ENCODE assay signal across 17 mouse cellular contexts in the genomic region with DNA sequence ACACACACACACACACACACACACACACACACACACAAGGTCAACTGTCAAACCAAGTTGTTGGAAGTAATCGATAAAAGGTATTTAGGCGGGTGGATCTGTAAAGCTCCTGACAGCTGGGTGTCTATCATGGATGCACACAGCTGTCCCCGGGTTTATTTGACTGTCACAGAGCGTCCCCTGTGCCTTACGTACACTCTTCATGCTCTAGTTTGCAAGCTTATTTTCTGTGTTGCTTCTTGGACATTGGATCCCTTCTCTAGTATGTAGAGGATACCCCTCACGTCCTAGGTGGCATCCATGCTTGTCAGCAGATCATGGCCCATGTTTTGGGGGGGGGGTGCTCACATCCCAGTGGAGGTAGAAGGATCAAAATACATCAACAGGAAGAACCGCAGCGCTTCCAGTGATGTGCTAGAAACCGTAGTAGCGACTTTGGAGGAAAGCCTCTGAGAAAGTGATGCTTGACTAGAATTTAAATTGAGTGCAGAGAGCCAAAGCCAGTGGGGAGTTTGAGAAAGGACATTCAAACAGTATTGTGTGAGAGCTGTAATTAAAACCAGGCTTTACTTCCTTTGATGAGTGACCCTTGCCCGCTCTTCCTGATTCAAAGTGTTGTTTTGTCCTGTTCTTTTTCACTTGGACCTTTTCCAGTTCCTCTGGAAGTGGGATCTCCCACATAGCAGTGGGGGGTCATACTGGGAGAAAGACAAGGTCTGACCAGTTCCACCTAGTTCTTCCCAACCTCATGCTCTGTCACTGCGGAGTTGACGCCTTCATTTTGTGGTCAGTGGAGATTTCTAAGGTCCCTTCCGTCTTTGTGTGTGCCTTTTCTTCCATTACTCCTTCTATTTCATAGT. TPM values are rescaled to one million over a fixed set of nuclear protein-coding genes. Genes with fewer than 3 reads are reported as not detected.
A peak's percentile ranks its signal among the peaks of the same experiment; 100 is the strongest.
DNase-seq lines count a peak whose midpoint lies in the region; ATAC-seq lines count a peak whose summit lies in the region.
"Had no signal": no experiment of that assay in that cellular context is flagged by ENCODE, and none has a peak within 500 bp of the region (broad histone marks: within the 10 kb centered on the region; RNA-seq: fewer than 3 reads in every experiment).

No protein-coding gene starts in this region.

- H3K27ac ChIP-seq in forebrain, embryonic 15.5 days (replicated peaks), result 0 out of 2 replicates have a peak overlapping the region, but pooled peaks have one; percentile 8
- H3K27ac ChIP-seq in forebrain, embryonic 11.5 days (ENCODE audit: low read depth, low read length), result no peak overlapping the region
- H3K27ac ChIP-seq in midbrain, embryonic 14.5 days (replicated peaks; ENCODE audit: low read depth, low read length), result peak overlapping the region; percentile 45; the same call in 1 of the 2 replicates
- H3K27ac ChIP-seq: liver, embryonic 15.5 days; macrophage had no signal

- 58% methylated on average over 14 of the region's 14 CpGs for WGBS in forebrain, embryonic 15.5 days
- 73% methylated on average over 14 of the region's 14 CpGs for whole genome bisulfite sequencing in forebrain, embryonic 11.5 days
- 49% methylated on average over 14 of the region's 14 CpGs for WGBS in midbrain, embryonic 14.5 days

- peaks cover 9% of the 10 kb centered on the region; the same call in 1 of the 2 replicates for H3K4me1 ChIP-seq in forebrain, embryonic 15.5 days
- H3K4me1 ChIP-seq in forebrain, embryonic 11.5 days (replicated peaks; ENCODE audit: control insufficient read depth, insufficient read depth, low read length), result peaks cover 3% of the 10 kb centered on the region; the same call in 1 of the 2 replicates
- 0 out of 2 replicates have a peak, but pooled peaks cover 8% of the 10 kb centered on the region for H3K4me1 ChIP-seq in midbrain, embryonic 14.5 days (ENCODE audit: control insufficient read depth, insufficient read depth, low read length)

- H3K4me2 ChIP-seq in forebrain, embryonic 15.5 days (replicated peaks), result no peak overlapping the region
- H3K4me2 ChIP-seq in forebrain, embryonic 11.5 days (ENCODE audit: low read depth, low read length, severe bottlenecking), result no peak overlapping the region
- H3K4me2 ChIP-seq in midbrain, embryonic 14.5 days (ENCODE audit: low read length), result no peak overlapping the region
- H3K4me2 ChIP-seq: liver, embryonic 15.5 days had no signal

- H3K9ac ChIP-seq in forebrain, embryonic 15.5 days (replicated peaks), result no peak overlapping the region
- no peak overlapping the region for H3K9ac ChIP-seq in forebrain, embryonic 11.5 days (ENCODE audit: low read length)
- H3K9ac ChIP-seq in midbrain, embryonic 14.5 days (replicated peaks; ENCODE audit: low read length), result no peak overlapping the region
- H3K9ac ChIP-seq: liver, embryonic 15.5 days had no signal

- H3K27me3 ChIP-seq in forebrain, embryonic 15.5 days, result no peaks in the 10 kb centered on the region
- H3K27me3 ChIP-seq in forebrain, embryonic 11.5 days (ENCODE audit: control insufficient read depth, insufficient read depth, low read length), result no peaks in the 10 kb centered on the region
- no peaks in the 10 kb centered on the region for H3K27me3 ChIP-seq in midbrain, embryonic 14.5 days (ENCODE audit: control insufficient read depth, insufficient read depth, low read length)
- H3K27me3 ChIP-seq: liver, embryonic 15.5 days had no signal

- DNase-seq in forebrain, embryonic 11.5 days (ENCODE audit: low spot score), result no peak
- DNase-seq in layer of hippocampus, adult 11-12 months (ENCODE audit: low spot score), result peak; percentile 12
- DNase-seq in layer of hippocampus, adult 8-10 months (ENCODE audit: low spot score in 2 of 2), result no peak
- DNase-seq in ZHBTc4 (ENCODE audit: low read depth, low spot score), result peak; percentile 60
- DNase-seq in midbrain, embryonic 14.5 days, result peak; percentile 40
- DNase-seq in cerebellum, postnatal 14 days, result no peak
- DNase-seq in cerebellum, postnatal 36 days, result no peak
- DNase-seq: adrenal gland, postnatal 14 days; cerebellum, postnatal 25 days; heart, postnatal 36 days; kidney, adult 8-10 months; layer of hippocampus, adult 9-11 months; thymus, adult 18-20 months had no signal

- no peak overlapping the region for H3K4me3 ChIP-seq in forebrain, embryonic 15.5 days
- no peak overlapping the region for H3K4me3 ChIP-seq in forebrain, embryonic 11.5 days (ENCODE audit: low read depth, low read length)
- H3K4me3 ChIP-seq in midbrain, embryonic 14.5 days (replicated peaks; ENCODE audit: low read depth, low read length), result no peak overlapping the region
- H3K4me3 ChIP-seq: liver, embryonic 15.5 days had no signal

- no peaks in the 10 kb centered on the region for H3K9me3 ChIP-seq in forebrain, embryonic 15.5 days
- H3K9me3 ChIP-seq in forebrain, embryonic 11.5 days (ENCODE audit: control insufficient read depth, low read length), result no peaks in the 10 kb centered on the region
- no peaks in the 10 kb centered on the region for H3K9me3 ChIP-seq in midbrain, embryonic 14.5 days (ENCODE audit: control insufficient read depth, low read length)
- H3K9me3 ChIP-seq: G1E; liver, embryonic 15.5 days had no signal

- ATAC-seq in forebrain, embryonic 15.5 days (replicated peaks), result no peak
- ATAC-seq in forebrain, embryonic 11.5 days (replicated peaks; ENCODE audit: low FRiP score), result no peak
- no peak for ATAC-seq in midbrain, embryonic 14.5 days (ENCODE audit: low FRiP score, low TSS enrichment)

- H3K36me3 ChIP-seq in forebrain, embryonic 15.5 days, result no peaks in the 10 kb centered on the region
- no peaks in the 10 kb centered on the region for H3K36me3 ChIP-seq in forebrain, embryonic 11.5 days (ENCODE audit: control insufficient read depth, insufficient read depth, low read length)
- no peaks in the 10 kb centered on the region for H3K36me3 ChIP-seq in midbrain, embryonic 14.5 days (ENCODE audit: control insufficient read depth, insufficient read depth, low read length)

RNA-seq across cellular contexts. Expression of gene Fgd6, which starts 41.4 kb away (rescaled TPM):
- polyA plus RNA-seq in forebrain, embryonic 15.5 days (2015; fragmentation: Nextera tagmentation; extraction: Ambion mirVana), result 1.5 and 1.7 TPM in 2 replicates
- polyA plus RNA-seq in forebrain, embryonic 11.5 days (2014; fragmentation: Nextera tagmentation; extraction: Ambion mirVana), result 4.3 and 4.4 TPM in 2 replicates
- total RNA-seq in layer of hippocampus, adult 8-10 months (2022), result 10 to 100 TPM in 2 of 4 experiments, 1 to 10 TPM in 2; 7.7 to 12.2 (median 10.2) TPM
- 1.6 and 3.1 TPM in 2 replicates for polyA plus RNA-seq in midbrain, embryonic 14.5 days (2014; fragmentation: Nextera tagmentation; extraction: Ambion mirVana)

RNA-seq across cellular contexts. Expression of gene Vezt, which starts 41.6 kb away (rescaled TPM):
- polyA plus RNA-seq in forebrain, embryonic 15.5 days (2015; fragmentation: Nextera tagmentation; extraction: Ambion mirVana), result 68.6 and 71.8 TPM in 2 replicates
- polyA plus RNA-seq in forebrain, embryonic 11.5 days (2014; fragmentation: Nextera tagmentation; extraction: Ambion mirVana), result 39.6 and 46.6 TPM in 2 replicates
- total RNA-seq in layer of hippocampus, adult 8-10 months (2022), result 10 to 100 TPM; 58.6 to 84.9 (median 69.7) TPM
- 64.1 and 74.8 TPM in 2 replicates for polyA plus RNA-seq in midbrain, embryonic 14.5 days (2014; fragmentation: Nextera tagmentation; extraction: Ambion mirVana)

Comparison
In these comparisons a context has a peak if more than half of its experiments do, and no peak if none do; other contexts are left out.
1. DNase-seq: peak in layer of hippocampus, adult 11-12 months (single experiment), ZHBTc4 (single experiment) and midbrain, embryonic 14.5 days (single experiment); none in forebrain, embryonic 11.5 days (single experiment), layer of hippocampus, adult 8-10 months (0 of 2), cerebellum, postnatal 14 days (0 of 2) and cerebellum, postnatal 36 days (0 of 2).